Mouse (Mus musculus): ENCODE results near the gene Hyal3. TPM values are rescaled to one million over a fixed set of nuclear protein-coding genes. Genes with fewer than 3 reads are reported as not detected.

The Hyal3 gene
- polyA plus RNA-seq, 3 experiments from 2014 or later: 0.59 to 1.7 (median 0.94) TPM

DNA sequence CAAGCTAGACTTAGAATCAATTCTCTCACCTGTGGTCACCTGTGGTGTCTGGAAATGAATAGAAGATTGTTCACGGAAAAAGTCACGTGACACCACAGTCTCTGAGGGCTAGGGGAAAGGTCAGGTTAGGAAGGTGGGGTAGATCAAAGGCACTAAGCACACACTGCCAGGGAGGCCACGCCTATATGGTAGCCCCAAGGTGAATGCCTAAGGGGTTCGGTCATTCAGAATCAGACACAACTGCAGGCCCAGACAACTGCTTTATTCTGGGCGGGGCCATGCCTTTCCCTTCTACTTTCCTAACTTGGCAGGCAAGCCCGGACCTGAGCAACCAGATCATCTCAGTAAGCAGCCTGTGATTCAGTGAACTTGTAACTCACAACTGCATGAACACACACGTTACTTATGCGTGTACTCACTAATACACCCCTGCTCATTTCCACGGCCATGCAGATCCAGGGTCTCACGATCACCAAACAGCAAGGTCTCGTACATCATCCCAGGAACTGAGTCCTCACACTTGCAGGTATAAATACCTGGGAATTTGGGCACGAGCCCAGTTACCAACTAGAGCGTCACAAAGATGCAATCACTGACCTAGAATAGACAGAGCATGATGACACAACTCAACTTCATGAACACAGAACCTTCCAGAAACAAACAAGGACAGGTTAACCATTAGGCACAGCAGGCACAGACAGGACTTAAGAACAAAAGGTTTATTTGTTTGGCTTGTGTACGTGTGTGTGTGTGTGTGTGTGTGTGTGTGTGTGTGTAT is 4.8 kb upstream of the Hyal3 start:
- no peak for ATAC-seq

- ATAC-seq: no peak
Measured at GRCm38 (mm10) chr9:107576357-107577107, 4.1 kb upstream of the Hyal3 start, which contains the start of gene Hyal1. Gene Hyal1, plus strand, starts transcription at chr9:107576927.

- no peak for ATAC-seq
Measured at GRCm38 (mm10) chr9:107577871-107578270, 2.7 kb upstream of the Hyal3 start.

DNA sequence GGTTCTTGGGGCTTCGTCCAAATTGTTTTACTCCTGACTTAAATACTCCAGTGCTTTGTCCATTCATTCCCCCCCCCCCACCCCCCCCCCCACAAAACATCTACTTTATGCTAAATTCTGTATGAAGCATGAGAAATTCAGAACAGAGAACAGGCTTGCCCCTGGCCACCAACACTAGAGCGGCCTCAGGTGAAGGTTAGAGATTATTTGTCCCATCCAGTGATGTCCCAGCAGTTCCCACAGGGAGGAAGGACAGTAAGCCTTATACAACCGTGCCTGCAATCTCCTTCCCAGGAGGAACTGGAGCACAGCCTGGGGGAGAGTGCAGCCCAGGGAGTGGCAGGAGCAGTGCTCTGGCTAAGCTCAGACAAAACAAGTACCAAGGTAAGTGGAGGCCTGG is 2.0 kb upstream of the Hyal3 start, which contains the start of gene Naa80:
Gene Naa80 (plus strand): TSS at position 301 of the 400 bp plus-strand sequence.
- no peak for ATAC-seq

GRCm38 (mm10) chr9:107579023-107579900 is 1.4 kb upstream of the Hyal3 start:
- ATAC-seq: no peak

DNA sequence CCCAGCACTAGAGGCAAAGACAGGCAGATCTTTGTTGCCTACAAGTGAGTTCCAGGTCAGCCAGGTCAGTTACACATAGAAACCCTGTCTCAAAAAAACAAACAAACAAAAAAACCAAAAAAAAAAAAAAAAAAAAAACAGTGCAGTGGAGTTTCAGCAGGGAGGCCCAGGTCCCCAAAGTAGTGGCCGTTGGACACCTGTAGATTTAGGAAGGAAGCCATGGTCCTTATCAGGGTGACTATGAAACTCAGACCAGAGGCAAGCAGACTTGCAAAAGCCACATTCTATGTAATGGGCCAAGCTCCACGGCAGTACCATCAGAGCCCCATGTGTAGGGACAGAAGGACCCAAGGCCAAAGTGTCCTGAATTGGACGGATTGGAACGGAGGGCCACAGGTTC is 966 bp downstream of the Hyal3 start:
- ATAC-seq: no peak

GRCm38 (mm10) chr9:107582509-107583062 is 2.0 kb downstream of the Hyal3 start:
- ATAC-seq: no peak

DNA sequence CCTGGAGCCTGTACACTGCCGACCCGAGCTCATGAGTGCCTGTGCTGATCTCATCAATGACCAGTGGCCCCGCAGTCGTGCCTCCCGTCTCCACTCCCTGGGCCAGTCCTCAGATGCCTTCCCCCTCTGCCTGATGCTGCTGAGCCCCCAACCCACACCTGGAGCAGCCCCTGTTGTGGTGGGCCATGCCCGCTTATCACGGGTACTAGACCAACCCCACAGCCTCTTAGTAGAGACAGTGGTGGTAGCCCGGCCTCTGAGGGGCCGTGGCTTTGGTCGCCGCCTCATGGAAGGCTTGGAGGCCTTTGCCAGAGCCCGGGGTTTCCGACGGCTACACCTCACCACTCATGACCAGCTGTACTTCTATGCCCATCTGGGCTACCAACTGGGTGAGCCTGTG is 2.6 kb downstream of the Hyal3 start:
- no peak for ATAC-seq

- ATAC-seq: no peak
Measured at GRCm38 (mm10) chr9:107586504-107586903, 5.9 kb downstream of the Hyal3 start.

DNA sequence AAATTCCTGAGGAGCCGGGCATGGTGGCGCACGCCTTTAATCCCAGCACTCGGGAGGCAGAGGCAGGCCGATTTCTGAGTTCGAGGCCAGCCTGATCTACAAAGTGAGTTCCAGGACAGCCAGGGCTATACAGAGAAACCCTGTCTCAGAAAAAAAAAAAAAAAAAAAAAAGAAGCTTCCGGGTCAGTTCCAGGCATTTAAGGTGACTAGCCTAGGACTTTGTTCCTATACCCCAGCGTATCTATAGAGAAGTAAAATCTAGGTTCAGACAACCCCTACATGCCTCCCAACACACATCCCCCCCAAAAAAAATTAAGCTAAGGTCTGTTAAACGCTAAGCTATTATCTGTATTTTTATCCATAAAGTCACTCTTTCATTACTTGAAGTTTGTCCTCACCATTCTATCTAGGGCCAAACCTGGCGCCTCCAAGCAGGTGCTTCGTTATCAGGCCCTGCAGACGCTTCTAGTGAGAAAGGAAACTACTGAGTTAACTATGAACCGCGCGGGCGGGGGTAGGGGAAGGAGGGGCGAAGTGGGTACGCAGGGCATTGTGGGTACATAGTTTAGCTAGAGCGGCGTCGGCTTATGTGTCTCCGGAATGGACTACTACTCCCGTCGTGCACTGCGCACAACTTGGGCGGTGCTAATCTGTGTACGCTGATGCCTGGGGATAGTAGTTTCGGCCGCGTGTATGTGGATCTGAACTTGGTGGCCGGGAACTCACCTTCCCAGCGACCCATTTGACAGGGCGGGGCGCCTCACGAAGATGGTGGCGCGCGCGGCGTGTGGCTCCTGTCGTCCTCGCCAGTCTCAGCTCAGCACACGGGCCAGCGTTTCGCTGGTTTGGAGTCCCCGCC is 6.6 kb downstream of the Hyal3 start, which contains the start of gene Ifrd2:
Gene Ifrd2 (plus strand): TSS at position 669 of the 859 bp plus-strand sequence.
- peak; percentile 98 for ATAC-seq

DNA sequence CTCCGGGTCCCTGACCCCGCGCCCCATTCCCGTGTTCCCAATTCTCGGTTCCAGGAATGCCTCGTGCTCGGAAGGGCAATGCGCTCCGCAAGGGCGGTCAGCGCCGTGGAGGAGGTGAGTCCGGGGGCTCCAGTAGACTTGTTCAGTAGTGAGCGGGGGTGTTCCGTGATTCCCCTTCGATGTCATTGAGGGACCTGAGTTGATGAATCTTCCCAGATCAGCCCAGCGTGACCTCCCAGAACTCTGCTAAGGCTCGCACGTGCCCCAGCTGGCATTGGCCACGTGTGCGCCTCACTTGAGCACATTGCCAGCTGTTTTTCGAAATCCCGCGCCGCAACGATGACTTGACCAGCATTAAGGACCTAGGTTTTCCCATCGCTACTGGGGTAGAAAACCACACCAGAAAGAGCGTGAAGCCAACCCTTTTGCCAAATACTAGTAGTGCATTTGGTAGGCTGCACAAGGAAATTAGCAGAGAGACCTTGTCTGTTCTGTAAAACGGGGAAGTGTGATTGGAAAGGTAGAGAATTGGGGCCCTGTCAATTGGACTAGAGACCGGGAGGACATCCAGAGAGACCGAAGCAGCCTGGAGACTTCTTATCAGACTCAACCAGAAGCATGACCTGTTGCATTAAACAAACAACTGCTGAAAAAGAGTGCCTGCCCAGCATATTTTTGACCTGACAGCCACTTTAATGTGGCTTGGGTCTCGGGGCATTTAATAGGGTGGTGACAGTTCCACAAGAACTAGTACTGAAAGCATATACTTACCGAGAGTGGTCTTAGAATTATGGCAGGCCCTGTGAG is 7.4 kb downstream of the Hyal3 start:
- ATAC-seq: peak; percentile 4

- ATAC-seq: no peak
Measured at GRCm38 (mm10) chr9:107590058-107590772, 9.6 kb downstream of the Hyal3 start.

DNA sequence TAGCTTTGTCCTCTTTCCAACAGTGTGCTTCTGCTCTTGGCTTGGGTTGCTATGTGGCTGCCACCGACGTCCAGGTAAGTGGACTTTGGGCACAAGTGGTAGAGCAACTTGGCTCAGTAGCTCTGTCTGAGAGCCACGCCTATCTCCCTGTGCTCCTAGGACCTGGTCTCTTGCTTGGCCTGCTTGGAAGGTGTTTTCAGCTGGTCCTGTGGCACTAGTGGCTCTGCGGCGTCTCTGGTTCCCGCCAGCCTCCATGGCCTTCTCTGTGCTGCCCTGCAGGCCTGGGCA is 10.1 kb downstream of the Hyal3 start:
- no peak for ATAC-seq

GRCm38 (mm10) chr9:107593101-107593976 is 12.7 kb downstream of the Hyal3 start:
- ATAC-seq: no peak

GRCm38 (mm10) chr9:107594281-107595062 is 13.9 kb downstream of the Hyal3 start:
- no peak for ATAC-seq

DNA sequence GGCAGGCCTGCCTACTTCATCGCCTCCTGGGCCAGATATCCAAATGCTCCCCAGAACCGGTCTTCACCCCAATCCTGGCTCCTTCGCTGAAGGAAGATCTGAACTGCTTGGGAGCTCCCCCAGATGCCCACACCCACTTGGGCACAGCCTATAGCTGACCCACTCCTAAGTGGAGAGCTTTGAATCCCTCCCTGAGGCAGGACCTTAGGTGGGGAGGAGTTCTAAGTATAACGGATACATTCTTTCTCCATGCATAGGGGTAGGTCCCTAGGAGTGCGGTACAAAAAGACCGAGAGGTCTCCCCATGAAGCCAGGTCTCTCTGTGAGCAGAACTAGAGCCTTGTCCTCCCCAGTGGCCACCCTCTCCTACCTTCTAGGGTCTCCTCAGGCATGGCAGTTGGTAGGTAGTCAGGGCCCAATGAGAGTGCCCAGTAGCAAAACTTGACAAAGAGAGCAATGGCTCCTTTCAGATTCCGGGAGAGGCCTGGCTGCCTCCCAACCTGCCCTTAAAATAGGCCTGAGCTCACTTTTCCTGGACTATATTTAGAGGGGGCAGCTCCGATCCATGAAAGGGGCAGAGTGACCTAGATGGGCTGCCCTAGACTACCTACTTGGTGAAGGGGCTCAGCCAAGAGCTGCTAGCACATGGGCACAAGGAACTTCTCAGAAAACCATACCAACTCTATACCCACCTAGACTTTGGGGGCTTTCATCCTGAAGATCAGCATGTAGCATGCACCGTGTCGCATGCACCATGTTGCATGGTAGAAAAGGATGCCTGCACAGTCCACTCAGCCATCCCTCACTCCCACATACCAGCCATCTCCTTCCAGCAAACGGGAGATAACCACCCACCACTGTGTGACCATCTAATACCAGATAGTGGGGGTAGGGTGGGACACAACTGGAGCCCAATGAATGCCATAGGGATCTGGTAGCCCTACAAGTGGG is 16.3 kb downstream of the Hyal3 start:
- ATAC-seq: no peak

DNA sequence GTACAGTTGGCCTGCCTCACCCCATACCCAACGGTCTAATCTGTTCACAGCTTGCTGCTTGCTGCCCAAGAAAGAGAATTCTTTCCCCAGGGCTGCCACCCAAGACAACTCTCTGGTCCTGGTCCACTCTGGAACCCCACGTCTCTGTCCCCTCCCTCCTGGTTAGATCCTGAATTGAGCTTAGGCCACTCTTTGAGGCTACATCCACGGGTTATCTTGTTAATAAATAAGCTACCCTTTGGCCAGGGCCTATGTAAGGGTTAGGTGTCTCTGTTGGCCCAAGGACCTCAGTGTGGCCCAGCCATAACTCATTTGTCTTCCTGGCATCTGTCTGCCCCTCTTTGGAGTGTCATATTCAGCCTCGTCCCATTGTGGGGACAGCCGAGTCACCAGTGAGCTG is 17.8 kb downstream of the Hyal3 start:
- no peak for ATAC-seq

All from inflammation-experienced regulatory T-cells, adult 6 months (primary cell).